Mouse (Mus musculus) liver, adult 2 months (tissue): ENCODE results near the gene Zbtb20.

Experiments
- CTCF ChIP-seq: fragments of 200-500 bp; IDR thresholded peaks from 2 replicates; pipeline ENCODE4 v1.5.1; 2011; ENCODE audit warnings: low read depth, low read length, control low read depth
- POLR2A ChIP-seq: fragments of 200-500 bp; IDR thresholded peaks from 2 replicates; pipeline ENCODE4 v1.6.1; 2011; ENCODE audit warnings: low read length, control low read depth; ENCODE audit not compliant: insufficient read depth; ENCODE audit errors: extremely low read depth

DNA sequence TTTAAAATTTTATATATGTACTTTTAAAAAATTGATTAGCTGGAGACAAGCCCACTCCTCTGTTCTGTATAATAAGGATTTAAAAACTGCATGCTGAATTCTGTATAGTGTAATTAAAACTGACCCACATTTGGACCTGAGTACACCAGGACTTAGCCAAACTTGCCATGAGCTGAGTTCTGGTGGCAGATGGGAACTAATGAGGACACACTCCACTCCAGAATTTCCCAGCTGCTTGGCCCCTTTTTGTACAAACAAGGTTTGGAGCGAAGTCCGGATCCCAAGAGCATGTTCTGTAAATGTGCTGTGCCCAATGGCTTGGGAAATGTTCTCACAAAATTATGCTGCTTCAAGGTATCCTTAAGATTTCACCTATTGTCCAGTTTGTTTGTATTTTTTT lies 204.7 kb downstream of the Zbtb20 start:
- TF ChIP-seq CTCF = no peak
- no peak for TF ChIP-seq POLR2A
